Mouse (Mus musculus): ENCODE results near the gene Bcar3.
A peak's percentile ranks its signal among the peaks of the same experiment; 100 is the strongest.
"Not testable (repeated sequence)": the region's sequence is repeated elsewhere in the genome, so short reads cannot be mapped to it uniquely, and the experiment has no call there.

Gene Bcar3

GRCm38 (mm10) chr3:122293954-122294850 lies at the start of gene Bcar3:
TSS of gene Bcar3 (plus strand) at chr3:122294136.
- DNase-seq = peak; percentile 93

GRCm38 (mm10) chr3:122244759-122245158 lies 49.2 kb upstream of the Bcar3 start:
- no peak for DNase-seq

GRCm38 (mm10) chr3:122245215-122245877 lies 48.6 kb upstream of the Bcar3 start, which contains the start of gene Gclm:
TSS of gene Gclm (plus strand) at chr3:122245557.
- DNase-seq = peak; percentile 91

GRCm38 (mm10) chr3:122245878-122246332 lies 48.0 kb upstream of the Bcar3 start:
- peak; percentile 60 for DNase-seq

- no peak for DNase-seq
These were observed 47.5 kb upstream of the Bcar3 start for GRCm38 (mm10) chr3:122246406-122246805.

GRCm38 (mm10) chr3:122246986-122247767 lies 46.8 kb upstream of the Bcar3 start:
- DNase-seq = no peak

GRCm38 (mm10) chr3:122247768-122248100 lies 46.2 kb upstream of the Bcar3 start:
- no peak for DNase-seq

- DNase-seq = no peak
These were observed 41.3 kb upstream of the Bcar3 start for GRCm38 (mm10) chr3:122252466-122253253.

- not testable (repeated sequence) for DNase-seq
These were observed 39.9 kb upstream of the Bcar3 start for GRCm38 (mm10) chr3:122254050-122254449.

- no peak for DNase-seq
These were observed 23.9 kb upstream of the Bcar3 start for GRCm38 (mm10) chr3:122269986-122270385.

- not testable (repeated sequence) for DNase-seq
These were observed 21.4 kb upstream of the Bcar3 start for GRCm38 (mm10) chr3:122272565-122272964.

- no peak for DNase-seq
These were observed 20.3 kb upstream of the Bcar3 start for GRCm38 (mm10) chr3:122273407-122274240.

- DNase-seq = peak; percentile 90
These were observed 19.5 kb upstream of the Bcar3 start, which contains the start of gene Dnttip2 for GRCm38 (mm10) chr3:122274241-122275024. TSS of gene Dnttip2 (plus strand) at chr3:122274388.

- no peak for DNase-seq
These were observed 18.8 kb upstream of the Bcar3 start for GRCm38 (mm10) chr3:122275111-122275510.

- no peak for DNase-seq
These were observed 6.7 kb upstream of the Bcar3 start for GRCm38 (mm10) chr3:122287195-122287594.

- no peak for DNase-seq
These were observed 5.2 kb upstream of the Bcar3 start for GRCm38 (mm10) chr3:122288613-122289195.

- DNase-seq = not testable (repeated sequence)
These were observed 4.6 kb upstream of the Bcar3 start for GRCm38 (mm10) chr3:122289344-122289743.

- DNase-seq = peak; percentile 44
These were observed 3.2 kb upstream of the Bcar3 start for GRCm38 (mm10) chr3:122290696-122291095.

GRCm38 (mm10) chr3:122291828-122292227 lies 2.1 kb upstream of the Bcar3 start:
- DNase-seq = peak; percentile 33

Measured in lung, postnatal 14 days (tissue).